Mouse (Mus musculus): ENCODE measurements around the gene Gm21860. TPM values are rescaled to one million over a fixed set of nuclear protein-coding genes. Genes with fewer than 3 reads are reported as not detected.

Gm21860 gene
- total RNA-seq, 2 experiments from 2014 or later, result not detected

Other genes with a start within 250 kb of the Gm21860 start
- gene Gm47283, start 29.9 kb upstream of the Gm21860 start, total RNA-seq (2021), result not detected
- gene Gm21748, start 84.4 kb upstream of the Gm21860 start, total RNA-seq (2021), result not detected

Data from adrenal gland, postnatal 10 days (tissue).